Mouse (Mus musculus): ENCODE measurements around the gene Cd59a.

Cd59a gene

DNA sequence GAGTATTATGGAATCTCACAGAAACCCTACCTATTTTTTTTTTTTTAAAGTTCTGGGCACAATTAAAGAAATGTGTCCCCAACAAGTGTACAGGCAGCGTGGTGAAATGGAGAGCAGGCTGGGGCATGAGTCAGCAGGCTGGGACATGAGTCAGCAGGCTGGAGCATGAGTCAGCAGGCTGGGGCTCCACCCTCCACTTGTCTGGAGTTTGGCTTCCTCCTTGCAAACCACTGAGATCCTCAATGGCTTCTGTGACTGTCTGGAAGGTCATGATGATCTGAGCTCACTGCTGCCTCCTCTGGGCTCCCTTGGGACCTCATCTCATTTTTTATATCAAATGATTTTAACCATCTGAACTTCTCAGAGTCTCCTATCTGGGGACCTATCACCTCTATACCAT is 50.4 kb downstream of the Cd59a start:
- DNase-seq = no peak

DNA sequence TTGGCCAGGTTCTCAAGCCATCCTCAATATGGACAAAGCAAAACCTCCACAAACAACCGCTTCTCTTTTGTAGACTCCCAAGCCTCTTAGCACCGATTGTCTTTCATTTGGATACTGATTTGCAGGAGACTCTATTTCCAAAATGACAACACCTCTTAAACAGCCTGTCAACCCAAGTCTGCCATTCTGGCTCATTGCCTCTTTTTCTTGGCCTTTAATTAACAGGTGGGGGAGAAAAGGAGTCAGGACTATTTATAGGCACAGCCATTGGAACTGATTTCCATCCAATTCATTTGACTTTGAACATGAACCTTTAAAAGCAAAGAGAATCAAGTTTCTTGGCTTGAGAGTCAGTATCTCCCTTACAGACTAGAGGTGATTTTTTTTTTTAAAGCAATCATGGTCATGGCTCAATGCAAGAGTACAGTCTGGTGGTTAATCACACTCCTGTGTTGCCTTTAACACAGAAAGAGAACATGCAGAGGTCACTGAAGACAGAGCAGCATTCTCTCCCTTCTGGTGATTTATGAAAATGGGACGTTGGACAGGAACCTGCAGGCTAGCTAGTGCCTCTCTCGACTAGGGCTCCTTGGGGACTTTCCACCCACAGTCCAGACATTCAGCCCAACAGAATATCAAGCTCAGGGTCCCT is 52.4 kb downstream of the Cd59a start:
- DNase-seq = no peak

DNA sequence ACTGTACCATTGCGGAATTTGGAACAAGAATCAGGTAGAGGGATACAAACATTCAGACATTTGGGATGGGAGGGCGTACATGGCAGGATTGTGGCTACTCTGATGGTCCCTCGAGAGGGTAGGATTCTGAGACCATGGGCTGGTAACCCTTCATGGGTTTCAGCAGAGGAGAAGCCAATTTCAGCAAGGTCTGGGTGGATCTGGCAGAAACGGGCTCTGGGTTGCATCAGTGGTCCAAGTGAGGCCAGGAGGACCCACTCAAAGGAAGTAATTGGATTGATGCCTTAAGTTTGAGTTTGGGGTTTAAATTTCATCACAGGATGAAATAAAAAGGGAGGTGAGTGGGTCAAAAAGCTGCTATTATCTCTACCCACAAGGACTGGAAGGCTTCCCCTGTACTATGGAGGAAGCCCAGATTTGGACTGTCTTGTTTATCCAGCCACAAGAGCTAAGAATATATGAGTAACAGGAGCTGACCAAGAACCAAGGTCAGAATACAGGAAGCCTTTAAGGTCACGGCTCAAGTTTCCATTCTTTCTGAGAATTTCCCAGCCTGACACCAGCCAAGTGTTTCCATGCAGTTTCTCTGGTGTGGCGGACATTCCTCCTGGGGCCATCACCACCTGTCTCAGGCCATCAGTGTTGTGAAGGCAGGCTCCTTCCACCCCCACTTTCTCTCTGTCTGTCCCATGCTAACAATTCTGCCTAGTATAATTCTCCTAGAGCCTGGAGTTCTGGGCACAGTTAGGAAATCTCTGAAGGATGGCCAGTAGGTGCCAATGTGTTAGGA is 55.2 kb downstream of the Cd59a start:
- DNase-seq = no peak

DNA sequence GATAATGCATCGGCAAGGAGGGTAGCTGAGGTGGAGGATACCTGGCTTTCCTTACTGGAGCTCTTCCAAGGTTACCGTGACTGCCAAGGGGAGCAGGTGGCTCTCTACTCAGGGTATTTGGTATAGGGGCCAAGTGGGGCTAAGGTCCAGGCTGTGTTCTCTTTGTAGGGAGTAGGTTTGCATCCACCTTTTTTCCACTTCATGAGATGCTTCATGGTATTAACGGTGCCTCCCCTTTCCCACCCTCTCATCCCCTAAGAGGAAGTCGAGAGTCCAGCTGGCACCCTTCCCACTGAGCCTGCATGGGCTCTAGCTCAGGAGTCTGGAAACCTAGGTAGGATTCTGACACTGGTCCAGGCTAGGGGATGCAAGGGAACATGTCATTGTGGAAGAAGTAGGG is 57.7 kb downstream of the Cd59a start:
- peak; percentile 86 for DNase-seq

DNA sequence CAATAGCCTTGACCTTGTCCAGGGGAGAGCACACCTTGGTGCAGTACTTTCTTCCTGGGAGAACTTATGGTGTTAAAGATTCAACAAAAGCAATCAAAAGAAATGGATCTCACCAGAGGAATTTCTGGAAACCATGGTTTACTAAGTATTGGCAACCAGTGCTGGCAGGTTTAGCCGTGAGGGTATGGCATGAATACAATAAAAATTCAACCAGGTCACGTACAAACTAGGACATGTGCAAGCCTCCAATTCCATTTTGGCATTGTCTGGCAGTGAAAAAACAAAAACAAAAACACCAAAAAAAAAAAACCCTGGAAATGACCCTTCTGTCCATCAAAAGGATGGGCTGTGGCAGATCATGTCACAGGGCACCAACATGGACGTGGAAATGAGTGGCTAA is 58.3 kb downstream of the Cd59a start:
- no peak for DNase-seq

DNA sequence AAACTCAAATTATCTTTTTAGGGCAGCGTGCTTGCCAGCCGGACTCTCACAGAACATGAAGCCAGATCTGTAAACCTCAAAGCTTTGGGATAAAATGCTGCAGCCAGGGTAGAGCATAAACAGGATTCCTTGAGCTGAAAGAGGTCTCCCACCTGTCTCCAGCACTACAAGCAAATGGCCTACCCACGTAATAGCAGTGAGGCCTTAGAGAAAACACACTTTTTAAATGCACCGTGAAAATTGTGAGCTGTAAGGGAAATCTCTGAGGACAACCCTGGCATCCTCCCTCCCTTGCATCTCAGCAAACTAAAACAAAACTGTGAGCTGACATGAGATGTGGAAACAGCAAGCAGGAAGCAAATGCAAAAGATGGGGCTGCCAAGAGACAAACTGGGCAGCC is 62.2 kb downstream of the Cd59a start:
- no peak for DNase-seq

DNA sequence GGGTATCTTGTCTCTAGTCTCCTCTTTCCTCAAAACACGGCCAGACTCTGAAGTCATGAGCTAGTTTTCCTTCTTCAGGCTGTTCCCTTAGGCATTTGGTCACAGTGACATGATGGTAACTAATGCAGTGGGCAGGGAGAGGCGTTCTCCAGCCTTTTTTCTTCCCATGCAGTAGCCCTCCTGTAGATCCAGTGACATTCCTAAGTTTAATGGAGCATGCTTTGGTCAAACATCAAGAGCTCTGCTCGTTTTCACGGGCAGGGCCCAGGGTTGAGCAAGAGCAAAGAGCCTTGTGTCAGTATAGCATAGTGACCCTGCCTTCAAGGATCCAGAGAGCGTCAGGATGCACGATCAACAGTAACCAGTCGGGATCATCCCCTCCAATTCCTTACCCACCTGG is 67.8 kb downstream of the Cd59a start:
- DNase-seq = no peak

DNA sequence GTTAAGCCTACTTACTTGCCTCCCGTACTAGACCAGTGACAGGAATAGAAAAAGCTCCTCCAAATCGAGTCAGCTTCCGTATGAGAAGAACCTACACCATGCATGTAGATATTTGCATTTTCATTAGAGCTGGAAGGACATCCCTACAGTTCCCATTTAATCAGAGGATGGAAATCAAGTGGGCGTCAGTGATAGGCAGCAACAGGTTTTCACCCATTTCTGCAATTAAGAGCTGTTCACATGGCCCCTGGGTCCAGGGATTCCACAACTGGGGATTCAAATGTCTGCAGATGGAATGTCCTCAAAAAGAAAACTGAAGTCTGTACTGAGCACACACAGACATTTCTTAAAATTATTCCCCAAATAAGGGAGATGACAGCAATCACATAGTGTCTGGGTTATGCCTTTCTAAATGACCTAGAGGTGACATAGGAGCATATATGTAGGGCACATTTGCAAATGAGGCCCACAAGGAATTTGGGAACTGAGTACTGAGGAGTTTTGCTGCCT is 68.4 kb downstream of the Cd59a start:
- DNase-seq = no peak
